Mouse (Mus musculus) G1E (cell line): Measurements from ENCODE around the gene Cyb5d1. TPM values are rescaled to one million over a fixed set of nuclear protein-coding genes. Genes with fewer than 3 reads are reported as not detected.
A peak's percentile ranks its signal among the peaks of the same experiment; 100 is the strongest.

Source experiments
- ATAC-seq: 2 replicates; pipeline ENCODE4 v1.8.0; 2016; ENCODE audit warnings: mild to moderate bottlenecking; ENCODE audit not compliant: insufficient number of reproducible peaks, poor library complexity, low FRiP score, severe bottlenecking; ENCODE audit errors: extremely low read depth
- DNase-seq: peaks from one replicate; pipeline ENCODE4 v3.0.0; 2012; ENCODE audit warnings: low spot score
- H3K27me3 ChIP-seq: 2 replicates; pipeline ENCODE4 v1.6.1; 2012; ENCODE audit warnings: mild to moderate bottlenecking, low read length, inconsistent platforms; ENCODE audit not compliant: insufficient read depth
- H3K36me3 ChIP-seq: replicated peaks from 2 replicates; pipeline ENCODE3; 2012; ENCODE audit warnings: mild to moderate bottlenecking, inconsistent platforms
- H3K4me1 ChIP-seq: 2 replicates; pipeline ENCODE4 v1.6.1; 2012; ENCODE audit warnings: low read depth, low read length, inconsistent platforms, mixed read lengths; ENCODE audit not compliant: insufficient read depth
- H3K4me3 ChIP-seq: 2 replicates; pipeline ENCODE4 v1.5.1; 2012; ENCODE audit warnings: low read depth, mild to moderate bottlenecking, inconsistent platforms, low read length, moderate library complexity, mixed read lengths
- H3K9me3 ChIP-seq: replicated peaks from 2 replicates; pipeline ENCODE4 v1.6.1; 2012; ENCODE audit warnings: inconsistent platforms
- CTCF ChIP-seq: IDR thresholded peaks from 2 replicates; pipeline ENCODE4 v1.5.1; 2012; ENCODE audit warnings: low read depth, low read length, inconsistent platforms, mixed read lengths
- GATA1 ChIP-seq: IDR thresholded peaks from 2 replicates; pipeline ENCODE4 v1.6.1; 2012; ENCODE audit warnings: borderline replicate concordance, low read length, inconsistent platforms, mixed read lengths
- GATA2 ChIP-seq: IDR thresholded peaks from 2 replicates; pipeline ENCODE4 v1.6.1; 2012; ENCODE audit warnings: low read depth, low read length, inconsistent platforms, borderline replicate concordance
- POLR2AphosphoS5 ChIP-seq: IDR thresholded peaks from 2 replicates; pipeline ENCODE4 v1.6.1; 2012; ENCODE audit warnings: low read depth, low read length, inconsistent platforms; ENCODE audit not compliant: insufficient replicate concordance
- TAL1 ChIP-seq: conservative IDR thresholded peaks from 2 replicates; pipeline ENCODE4 v1.6.1; 2012; ENCODE audit warnings: low read depth, low read length, inconsistent platforms, mixed read lengths
- polyA plus RNA-seq: library from polyadenylated mRNA; stranded (reverse); fragments of >175 nt; gene quantifications from 2 replicates; pipeline ENCODE4 v1.2.3, GENCODE M21; 2012
- total RNA-seq, 2 experiments: library from RNA; stranded (forward) in 1 of 2; stranded (reverse) in 1 of 2; fragments of 200-1000 nt in 1 of 2; fragments of >200 nt in 1 of 2; fragmentation: Nextera tagmentation in 1 of 2; gene quantifications; 2 replicates each; pipeline ENCODE4 v1.2.3; 2014 to 2017

The Cyb5d1 gene
- total and polyA plus RNA-seq, 3 experiments: 9.1 to 36.0 (median 24.0) TPM

- ATAC-seq (peak; percentile 47), DNase-seq (peak; percentile 40)
- TF ChIP-seq POLR2AphosphoS5 (no peak), GATA2 (no peak), GATA1 (no peak), TAL1 (peak; percentile 36; the same call in 1 of the 2 replicates), CTCF (no peak)
- peak overlapping the region; percentile 69 for H3K4me3 ChIP-seq
- H3K9me3 ChIP-seq: no peaks in the 10 kb centered on the region
- peaks cover 48% of the 10 kb centered on the region for H3K4me1 ChIP-seq
- peaks cover 30% of the 10 kb centered on the region for H3K36me3 ChIP-seq
- H3K27me3 ChIP-seq: no peaks in the 10 kb centered on the region
Observed at GRCm38 (mm10) chr11:69373223-69373965, 22.0 kb downstream of the Cyb5d1 start.

GRCm38 (mm10) chr11:69372780-69373170, 22.7 kb downstream of the Cyb5d1 start:
- peak; percentile 39; the same call in 1 of the 2 replicates for TF ChIP-seq CTCF
- no peak for TF ChIP-seq GATA1
- Histone ChIP-seq H3K4me1 (peaks cover 53% of the 10 kb centered on the region), H3K27me3 (no peaks in the 10 kb centered on the region), H3K9me3 (no peaks in the 10 kb centered on the region), H3K4me3 (peak overlapping the region; percentile 69), H3K36me3 (peaks cover 26% of the 10 kb centered on the region)
- ATAC-seq (no peak), DNase-seq (no peak)

- peak overlapping the region; percentile 66; the same call in 1 of the 2 replicates for H3K4me3 ChIP-seq
- peaks cover 57% of the 10 kb centered on the region for H3K4me1 ChIP-seq
- TF ChIP-seq POLR2AphosphoS5: no peak
- no peak for TF ChIP-seq GATA2
- no peak for TF ChIP-seq GATA1
- no peak for TF ChIP-seq CTCF
- no peak for TF ChIP-seq TAL1
- no peaks in the 10 kb centered on the region for H3K27me3 ChIP-seq
- H3K9me3 ChIP-seq: no peaks in the 10 kb centered on the region
- H3K36me3 ChIP-seq: peaks cover 21% of the 10 kb centered on the region
- no peak for DNase-seq
- ATAC-seq: no peak
Observed at GRCm38 (mm10) chr11:69372056-69372779, 23.2 kb downstream of the Cyb5d1 start.

GRCm38 (mm10) chr11:69371601-69372000, 23.8 kb downstream of the Cyb5d1 start:
- ATAC-seq (no peak), DNase-seq (no peak)
- TF ChIP-seq POLR2AphosphoS5: no peak
- no peak for TF ChIP-seq GATA2
- no peak for TF ChIP-seq CTCF
- Histone ChIP-seq H3K27me3 (no peaks in the 10 kb centered on the region), H3K9me3 (no peaks in the 10 kb centered on the region), H3K4me3 (peak overlapping the region; percentile 66; the same call in 1 of the 2 replicates), H3K4me1 (peaks cover 62% of the 10 kb centered on the region), H3K36me3 (peaks cover 15% of the 10 kb centered on the region)

GRCm38 (mm10) chr11:69370817-69371215, 24.6 kb downstream of the Cyb5d1 start:
- ATAC-seq (no peak), DNase-seq (no peak)
- TF ChIP-seq POLR2AphosphoS5: no peak
- no peak for TF ChIP-seq TAL1
- no peak for TF ChIP-seq CTCF
- no peak for TF ChIP-seq GATA1
- TF ChIP-seq GATA2: no peak
- Histone ChIP-seq H3K4me3 (no peak overlapping the region; the same call in 1 of the 2 replicates), H3K4me1 (peaks cover 68% of the 10 kb centered on the region), H3K27me3 (no peaks in the 10 kb centered on the region), H3K9me3 (no peaks in the 10 kb centered on the region), H3K36me3 (peaks cover 17% of the 10 kb centered on the region)

GRCm38 (mm10) chr11:69369990-69370816, 25.2 kb downstream of the Cyb5d1 start:
- DNase-seq (no peak), ATAC-seq (no peak)
- H3K4me1 ChIP-seq: peaks cover 71% of the 10 kb centered on the region
- no peak for TF ChIP-seq CTCF
- no peak for TF ChIP-seq GATA2
- no peak for TF ChIP-seq GATA1
- TF ChIP-seq TAL1: no peak
- TF ChIP-seq POLR2AphosphoS5: no peak
- no peaks in the 10 kb centered on the region for H3K9me3 ChIP-seq
- H3K4me3 ChIP-seq: no peak overlapping the region; the same call in 1 of the 2 replicates
- no peaks in the 10 kb centered on the region for H3K27me3 ChIP-seq
- peaks cover 18% of the 10 kb centered on the region for H3K36me3 ChIP-seq
